Comparison of ENCODE assay signal across 8 mouse cellular contexts in genomic region chr14:47188848-47189634, GRCm38 (mm10). TPM values are rescaled to one million over a fixed set of nuclear protein-coding genes. Genes with fewer than 3 reads are reported as not detected.
DNase-seq lines count a peak whose midpoint lies in the region; ATAC-seq and TF ChIP-seq lines count a peak whose summit lies in the region.

TSS of gene Gch1 (minus strand) at chr14:47189413.

- H3K79me3 ChIP-seq in C2C12 (ENCODE audit: low read depth) = peaks cover 1% of the 10 kb centered on the region

- H3K4me2 ChIP-seq in heart, embryonic 15.5 days = peak within 1 kb of the TSS; percentile 90
- H3K4me2 ChIP-seq in liver, embryonic 14.5 days (ENCODE audit: low read depth) = peak within 1 kb of the TSS; percentile 87
- peak within 1 kb of the TSS; percentile 99 for H3K4me2 ChIP-seq in stomach, embryonic 16.5 days (ENCODE audit: low read depth, low read length)

- WGBS in heart, embryonic 15.5 days = 0% methylated on average over 68 of the region's 68 CpGs
- WGBS in liver, embryonic 14.5 days (ENCODE audit: insufficient replicate concordance) = under 1% methylated on average over 68 of the region's 68 CpGs
- WGBS in stomach, embryonic 16.5 days = under 1% methylated on average over 67 of the region's 68 CpGs

- peak within 1 kb of the TSS; percentile 67 for H3ac ChIP-seq in C2C12 (ENCODE audit: control insufficient read depth, insufficient read length, low read depth)

- H3K36me3 ChIP-seq in C2C12 (ENCODE audit: control insufficient read depth, insufficient read depth) = no peaks in the 10 kb centered on the region
- H3K36me3 ChIP-seq in heart, embryonic 15.5 days = no peaks in the 10 kb centered on the region
- no peaks in the 10 kb centered on the region for H3K36me3 ChIP-seq in liver, embryonic 14.5 days (replicated peaks; ENCODE audit: control insufficient read depth, insufficient read depth, low read depth)
- no peaks in the 10 kb centered on the region for H3K36me3 ChIP-seq in stomach, embryonic 16.5 days (ENCODE audit: control insufficient read depth, insufficient read depth, low read length)

- H3K9ac ChIP-seq in heart, embryonic 15.5 days = peak within 1 kb of the TSS; percentile 62
- peak within 1 kb of the TSS; percentile 59 for H3K9ac ChIP-seq in liver, embryonic 14.5 days (replicated peaks)
- peak within 1 kb of the TSS; percentile 77 for H3K9ac ChIP-seq in stomach, embryonic 16.5 days (ENCODE audit: low read length)

- TF ChIP-seq EP300 in liver, embryonic 14.5 days (IDR thresholded peaks at IDR 0.05; ENCODE audit: low read depth) = no peak

- DNase-seq in c-Kit-negative CD71-positive TER-119-positive erythroid progenitor cells, embryonic 14.5 days (ENCODE audit: low read depth, low spot score) = peak; percentile 72
- peak; percentile 12 for DNase-seq in fibroblast of lung, adult 2 months (ENCODE audit: low read depth)
- peak; percentile 81 to 90 for DNase-seq in kidney, postnatal 36 days
- DNase-seq in liver, embryonic 14.5 days (ENCODE audit: low read depth in 3 of 3, low spot score in 3 of 3) = peak; percentile 63 to 70 (median 65)
- peak; percentile 76 for DNase-seq in neural tube, embryonic 10.5 days (ENCODE audit: extremely low spot score, low spot score)

- no peaks in the 10 kb centered on the region for H3K27me3 ChIP-seq in C2C12 (ENCODE audit: control insufficient read depth, insufficient read depth, insufficient read length)
- H3K27me3 ChIP-seq in heart, embryonic 15.5 days = no peaks in the 10 kb centered on the region
- H3K27me3 ChIP-seq in liver, embryonic 14.5 days (ENCODE audit: control insufficient read depth, insufficient read depth, low read length) = peaks cover 13% of the 10 kb centered on the region
- peaks cover 7% of the 10 kb centered on the region for H3K27me3 ChIP-seq in stomach, embryonic 16.5 days (ENCODE audit: control insufficient read depth, insufficient read depth, low read length)

- H3K4me3 ChIP-seq in C2C12 (ENCODE audit: insufficient read depth, poor library complexity, severe bottlenecking) = peak within 1 kb of the TSS; percentile 32
- peak within 1 kb of the TSS; percentile 74 for H3K4me3 ChIP-seq in heart, embryonic 15.5 days
- peak within 1 kb of the TSS; percentile 64 to 76 for H3K4me3 ChIP-seq in liver, embryonic 14.5 days (ENCODE audit: insufficient read depth in 1 of 2, low read depth in 2 of 2, low read length in 2 of 2)
- H3K4me3 ChIP-seq in stomach, embryonic 16.5 days (replicated peaks; ENCODE audit: low read length) = peak within 1 kb of the TSS; percentile 74

- H3K9me3 ChIP-seq in heart, embryonic 15.5 days (replicated peaks) = no peaks in the 10 kb centered on the region
- no peaks in the 10 kb centered on the region for H3K9me3 ChIP-seq in liver, embryonic 14.5 days (ENCODE audit: control insufficient read depth, low read length)
- H3K9me3 ChIP-seq in stomach, embryonic 16.5 days (replicated peaks; ENCODE audit: control insufficient read depth, low read length) = no peaks in the 10 kb centered on the region

- no peak for TF ChIP-seq CTCF in C2C12 (IDR thresholded peaks at IDR 0.05; ENCODE audit: control insufficient read depth, insufficient read depth, insufficient read length)
- TF ChIP-seq CTCF in liver, embryonic 14.5 days (IDR thresholded peaks at IDR 0.05; ENCODE audit: low read depth) = no peak

- ATAC-seq in heart, embryonic 15.5 days (replicated peaks; ENCODE audit: insufficient number of reproducible peaks, insufficient read depth, low FRiP score, low read depth) = peak; percentile 90
- ATAC-seq in liver, embryonic 14.5 days (ENCODE audit: insufficient read depth) = peak; percentile 90
- ATAC-seq in stomach, embryonic 16.5 days (ENCODE audit: insufficient read depth, low FRiP score) = peak; percentile 84

- peaks cover 17% of the 10 kb centered on the region for H3K4me1 ChIP-seq in heart, embryonic 15.5 days (replicated peaks)
- peaks cover 5 to 8% of the 10 kb centered on the region in 2 experiments; a peak in 2 of 4 replicates for H3K4me1 ChIP-seq in liver, embryonic 14.5 days (replicated peaks; ENCODE audit: control insufficient read depth in 2 of 2, insufficient read depth in 2 of 2, low read length in 1 of 2)
- peaks cover 10% of the 10 kb centered on the region; the same call in 1 of the 2 replicates for H3K4me1 ChIP-seq in stomach, embryonic 16.5 days (ENCODE audit: control insufficient read depth, insufficient read depth, low read length)

- no peaks in the 10 kb centered on the region for H3K79me2 ChIP-seq in C2C12 (ENCODE audit: control insufficient read depth, insufficient read depth)

- H3K27ac ChIP-seq in heart, embryonic 15.5 days = peak within 1 kb of the TSS; percentile 65
- no peak within 1 kb of the TSS for H3K27ac ChIP-seq in liver, embryonic 14.5 days
- H3K27ac ChIP-seq in stomach, embryonic 16.5 days (ENCODE audit: low read length) = no peak within 1 kb of the TSS

TF ChIP-seq in C2C12, 6 proteins besides CTCF, POLR2A, EP300 and RAD21:
- TF ChIP-seq CEBPB (IDR thresholded peaks at IDR 0.05; ENCODE audit: low read depth) (no peak), MAX (IDR thresholded peaks at IDR 0.05) (no peak), USF1 (IDR thresholded peaks at IDR 0.05; ENCODE audit: low read depth) (no peak), FOSL1 (IDR thresholded peaks at IDR 0.05; ENCODE audit: insufficient read depth, low read length, poor library complexity, severe bottlenecking) (no peak), MYOD1 (IDR thresholded peaks at IDR 0.05; ENCODE audit: control insufficient read depth, insufficient read length, low read depth) (no peak), MYOG (IDR thresholded peaks at IDR 0.05; ENCODE audit: control insufficient read depth, extremely low read depth, insufficient read length) (no peak)

RNA-seq across cellular contexts. Expression of gene Gch1, which starts in this region (rescaled TPM):
- polyA plus RNA-seq in C2C12 (2012; fragmentation: generic; extraction: Trizol) = 9.6 TPM
- 5.3 and 6.9 TPM in 2 replicates for polyA plus RNA-seq in heart, embryonic 15.5 days (2015; fragmentation: Nextera tagmentation; extraction: Ambion mirVana)
- 1.9 and 2.4 TPM in 2 replicates for polyA plus RNA-seq in liver, embryonic 14.5 days (2012; rRNA removed)
- 3.8 and 3.9 TPM in 2 replicates for polyA plus RNA-seq in liver, embryonic 14.5 days (2014; fragmentation: Nextera tagmentation; extraction: Ambion mirVana)
- polyA plus RNA-seq in stomach, embryonic 16.5 days (2015; fragmentation: Nextera tagmentation; extraction: Ambion mirVana) = 5.8 and 5.9 TPM in 2 replicates

Comparison
In these comparisons a context has a peak if more than half of its experiments do, and no peak if none do; other contexts are left out.
1. DNase-seq: peak in every context shown above with its lines; median percentile 86 in kidney, postnatal 36 days; 76 in neural tube, embryonic 10.5 days; 72 in c-Kit-negative CD71-positive TER-119-positive erythroid progenitor cells, embryonic 14.5 days; 65 in liver, embryonic 14.5 days; 12 in fibroblast of lung, adult 2 months.